Mouse (Mus musculus) midbrain, embryonic 11.5 days (tissue): Measurements from ENCODE around the gene 4921507P07Rik. TPM values are rescaled to one million over a fixed set of nuclear protein-coding genes. Genes with fewer than 3 reads are reported as not detected.
A peak's percentile ranks its signal among the peaks of the same experiment; 100 is the strongest.

Source experiments
- ATAC-seq: fragments of 200-750 bp; cut with Nextera tagmentation; 2 replicates; pipeline ENCODE4 v1.8.0; 2017; ENCODE audit warnings: moderate TSS enrichment, moderate library complexity; ENCODE audit not compliant: low FRiP score
- DNase-seq: peaks from one replicate; pipeline ENCODE4 v3.0.0; 2015; ENCODE audit warnings: low spot score; ENCODE audit errors: missing footprints
- H3K27ac ChIP-seq: fragments of 300-500 bp; sonication (generic); 2 replicates; pipeline ENCODE4 v1.5.1; 2014; ENCODE audit warnings: low read depth, low read length
- H3K27me3 ChIP-seq: fragments of 300-500 bp; sonication (generic); 2 replicates; pipeline ENCODE4 v1.6.1; 2014; ENCODE audit warnings: mild to moderate bottlenecking, low read length, moderate library complexity, mixed read lengths; ENCODE audit not compliant: control insufficient read depth, insufficient read depth
- H3K36me3 ChIP-seq: fragments of 300-500 bp; sonication (generic); 2 replicates; pipeline ENCODE4 v1.6.1; 2014; ENCODE audit warnings: mild to moderate bottlenecking, low read length, moderate library complexity, mixed read lengths; ENCODE audit not compliant: control insufficient read depth, insufficient read depth
- H3K4me1 ChIP-seq: fragments of 300-500 bp; sonication (generic); 2 replicates; pipeline ENCODE4 v1.6.1; 2014; ENCODE audit warnings: low read length; ENCODE audit not compliant: control insufficient read depth, insufficient read depth
- H3K4me2 ChIP-seq: fragments of 300-500 bp; sonication (generic); 2 replicates; pipeline ENCODE4 v1.6.1; 2014; ENCODE audit warnings: mild to moderate bottlenecking, moderate library complexity
- H3K4me3 ChIP-seq: fragments of 300-500 bp; sonication (generic); 2 replicates; pipeline ENCODE4 v1.5.1; 2014; ENCODE audit warnings: low read depth, low read length
- H3K9ac ChIP-seq: fragments of 300-500 bp; sonication (generic); 2 replicates; pipeline ENCODE4 v1.6.1; 2014; ENCODE audit warnings: low read length
- H3K9me3 ChIP-seq: fragments of 300-500 bp; sonication (generic); 2 replicates; pipeline ENCODE4 v1.6.1; 2016; ENCODE audit warnings: low read length; ENCODE audit not compliant: control insufficient read depth
- WGBS: fragments of 180-500 bp; shearing (Covaris S2); extraction: QIAGEN DNeasy Blood & Tissue Kit; methylation state at CpG from one replicate; pipeline ENCODE4 v1.1.7; 2014; 5-methylcytosine and 5-hydroxymethylcytosine counted together
- polyA plus RNA-seq: library from polyadenylated mRNA; unstranded; fragments of >200 nt; fragmentation: Nextera tagmentation; extraction: Ambion mirVana; gene quantifications from 2 replicates; pipeline ENCODE4 v1.2.1, GENCODE M21; 2014

Gene 4921507P07Rik
- polyA plus RNA-seq, 1 experiment from 2014 or later: 0.98 TPM

- H3K4me2 ChIP-seq: no peak overlapping the region
- no peaks in the 10 kb centered on the region for H3K27me3 ChIP-seq
- no peak overlapping the region for H3K4me3 ChIP-seq
- H3K27ac ChIP-seq: no peak overlapping the region
- no peak for ATAC-seq
- no peaks in the 10 kb centered on the region for H3K4me1 ChIP-seq
- no peaks in the 10 kb centered on the region for H3K36me3 ChIP-seq
- no peak overlapping the region for H3K9ac ChIP-seq
- no peak for DNase-seq
- H3K9me3 ChIP-seq: no peaks in the 10 kb centered on the region
- 84% methylated on average over 5 of the region's 5 CpGs for WGBS
Observed at GRCm38 (mm10) chr6:50549051-50549450, 47.4 kb downstream of the 4921507P07Rik start.

GRCm38 (mm10) chr6:50545412-50546043 lies 50.9 kb downstream of the 4921507P07Rik start:
- no peak for DNase-seq
- Histone ChIP-seq H3K4me1 (no peaks in the 10 kb centered on the region), H3K9ac (no peak overlapping the region), H3K4me3 (no peak overlapping the region), H3K4me2 (no peak overlapping the region), H3K36me3 (no peaks in the 10 kb centered on the region), H3K27me3 (no peaks in the 10 kb centered on the region), H3K9me3 (no peaks in the 10 kb centered on the region), H3K27ac (no peak overlapping the region)
- ATAC-seq: 0 out of 2 replicates have a peak, but pooled peaks have one; percentile 38
- WGBS: 35% methylated on average over 10 of the region's 10 CpGs

- Histone ChIP-seq H3K4me2 (no peak overlapping the region), H3K36me3 (no peaks in the 10 kb centered on the region), H3K4me3 (no peak overlapping the region), H3K9me3 (no peaks in the 10 kb centered on the region), H3K4me1 (no peaks in the 10 kb centered on the region), H3K27me3 (no peaks in the 10 kb centered on the region), H3K27ac (no peak overlapping the region), H3K9ac (no peak overlapping the region)
- ATAC-seq (no peak), DNase-seq (no peak)
- WGBS: 88% methylated on average over 1 of the region's 1 CpGs
Observed at GRCm38 (mm10) chr6:50542535-50542934, 53.9 kb downstream of the 4921507P07Rik start.

GRCm38 (mm10) chr6:50539641-50540040 lies 56.8 kb downstream of the 4921507P07Rik start:
- Histone ChIP-seq H3K9me3 (no peaks in the 10 kb centered on the region), H3K4me1 (no peaks in the 10 kb centered on the region), H3K9ac (no peak overlapping the region), H3K27ac (no peak overlapping the region), H3K4me2 (no peak overlapping the region), H3K4me3 (no peak overlapping the region), H3K27me3 (no peaks in the 10 kb centered on the region), H3K36me3 (no peaks in the 10 kb centered on the region)
- ATAC-seq (no peak), DNase-seq (no peak)
- 91% methylated on average over 1 of the region's 1 CpGs for WGBS

GRCm38 (mm10) chr6:50536461-50536892 lies 60.0 kb downstream of the 4921507P07Rik start:
- Histone ChIP-seq H3K4me1 (no peaks in the 10 kb centered on the region), H3K27me3 (no peaks in the 10 kb centered on the region), H3K36me3 (no peaks in the 10 kb centered on the region), H3K4me2 (no peak overlapping the region), H3K27ac (no peak overlapping the region), H3K9ac (no peak overlapping the region), H3K9me3 (no peaks in the 10 kb centered on the region), H3K4me3 (no peak overlapping the region)
- peak; percentile 96 for DNase-seq
- WGBS: 10% methylated on average over 7 of the region's 7 CpGs
- peak; percentile 76 for ATAC-seq

GRCm38 (mm10) chr6:50535346-50535745 lies 61.1 kb downstream of the 4921507P07Rik start:
- Histone ChIP-seq H3K36me3 (no peaks in the 10 kb centered on the region), H3K4me2 (no peak overlapping the region), H3K4me1 (no peaks in the 10 kb centered on the region), H3K27me3 (no peaks in the 10 kb centered on the region), H3K9me3 (no peaks in the 10 kb centered on the region), H3K27ac (no peak overlapping the region), H3K9ac (no peak overlapping the region), H3K4me3 (no peak overlapping the region)
- DNase-seq (no peak), ATAC-seq (no peak)
- 93% methylated on average over 3 of the region's 3 CpGs for WGBS

- H3K4me2 ChIP-seq: no peak overlapping the region
- H3K27me3 ChIP-seq: no peaks in the 10 kb centered on the region
- H3K36me3 ChIP-seq: no peaks in the 10 kb centered on the region
- DNase-seq (no peak), ATAC-seq (no peak)
- no peaks in the 10 kb centered on the region for H3K4me1 ChIP-seq
- no peak overlapping the region for H3K4me3 ChIP-seq
- no peak overlapping the region for H3K27ac ChIP-seq
- WGBS: 83% methylated on average over 8 of the region's 8 CpGs
- no peaks in the 10 kb centered on the region for H3K9me3 ChIP-seq
- no peak overlapping the region for H3K9ac ChIP-seq
Observed at GRCm38 (mm10) chr6:50531920-50532319, 64.5 kb downstream of the 4921507P07Rik start.

- Histone ChIP-seq H3K4me1 (no peaks in the 10 kb centered on the region), H3K36me3 (no peaks in the 10 kb centered on the region), H3K4me3 (no peak overlapping the region), H3K27me3 (no peaks in the 10 kb centered on the region), H3K27ac (no peak overlapping the region), H3K9me3 (no peaks in the 10 kb centered on the region), H3K9ac (no peak overlapping the region), H3K4me2 (no peak overlapping the region)
- 87% methylated on average over 3 of the region's 3 CpGs for WGBS
- DNase-seq (no peak), ATAC-seq (no peak)
Observed at GRCm38 (mm10) chr6:50531003-50531402, 65.4 kb downstream of the 4921507P07Rik start.

GRCm38 (mm10) chr6:50529194-50529593 lies 67.2 kb downstream of the 4921507P07Rik start:
- H3K27me3 ChIP-seq: no peaks in the 10 kb centered on the region
- no peak overlapping the region for H3K4me3 ChIP-seq
- 92% methylated on average over 11 of the region's 11 CpGs for WGBS
- DNase-seq (no peak), ATAC-seq (no peak)
- H3K4me1 ChIP-seq: no peaks in the 10 kb centered on the region
- H3K9ac ChIP-seq: no peak overlapping the region
- H3K4me2 ChIP-seq: no peak overlapping the region
- no peaks in the 10 kb centered on the region for H3K9me3 ChIP-seq
- H3K36me3 ChIP-seq: no peaks in the 10 kb centered on the region
- no peak overlapping the region for H3K27ac ChIP-seq
